Mouse (Mus musculus): Measurements from ENCODE around the gene Efemp2.

Gene Efemp2

GRCm38 (mm10) chr19:5451766-5452165 lies 22.0 kb upstream of the Efemp2 start:
- no peak for DNase-seq (ENCODE audit: low spot score)

GRCm38 (mm10) chr19:5455037-5455436 lies 18.7 kb upstream of the Efemp2 start:
- DNase-seq (ENCODE audit: low spot score), result no peak

GRCm38 (mm10) chr19:5455568-5455967 lies 18.2 kb upstream of the Efemp2 start:
- DNase-seq (ENCODE audit: low spot score), result no peak

GRCm38 (mm10) chr19:5456241-5456921 lies 17.4 kb upstream of the Efemp2 start:
- DNase-seq (ENCODE audit: low spot score), result no peak

GRCm38 (mm10) chr19:5456922-5457745 lies 16.6 kb upstream of the Efemp2 start:
- peak; percentile 95 for DNase-seq (ENCODE audit: low spot score)

GRCm38 (mm10) chr19:5457746-5458442 lies 15.9 kb upstream of the Efemp2 start, which contains the start of gene Ccdc85b:
Gene Ccdc85b, minus strand, starts transcription at chr19:5457894.
- no peak for DNase-seq (ENCODE audit: low spot score)

- no peak for DNase-seq (ENCODE audit: low spot score)
Measured at GRCm38 (mm10) chr19:5459019-5459418, 14.7 kb upstream of the Efemp2 start.

- no peak for DNase-seq (ENCODE audit: low spot score)
Measured at GRCm38 (mm10) chr19:5459896-5460295, 13.9 kb upstream of the Efemp2 start.

- DNase-seq (ENCODE audit: low spot score), result peak; percentile 91
Measured at GRCm38 (mm10) chr19:5460465-5460911, 13.3 kb upstream of the Efemp2 start, which contains the start of gene Fibp. Gene Fibp, plus strand, starts transcription at chr19:5460615.

GRCm38 (mm10) chr19:5461411-5461810 lies 12.3 kb upstream of the Efemp2 start:
- DNase-seq (ENCODE audit: low spot score), result no peak

- no peak for DNase-seq (ENCODE audit: low spot score)
Measured at GRCm38 (mm10) chr19:5463212-5463611, 10.5 kb upstream of the Efemp2 start.

GRCm38 (mm10) chr19:5463791-5464562 lies 9.8 kb upstream of the Efemp2 start:
- peak; percentile 42 for DNase-seq (ENCODE audit: low spot score)

GRCm38 (mm10) chr19:5465037-5465436 lies 8.7 kb upstream of the Efemp2 start:
- DNase-seq (ENCODE audit: low spot score), result no peak

GRCm38 (mm10) chr19:5466916-5467500 lies 6.7 kb upstream of the Efemp2 start:
- no peak for DNase-seq (ENCODE audit: low spot score)

GRCm38 (mm10) chr19:5468374-5468773 lies 5.4 kb upstream of the Efemp2 start, which contains the start of gene Ctsw:
Gene Ctsw, minus strand, starts transcription at chr19:5468507.
- DNase-seq (ENCODE audit: low spot score), result no peak

GRCm38 (mm10) chr19:5471846-5472245 lies 1.9 kb upstream of the Efemp2 start:
- no peak for DNase-seq (ENCODE audit: low spot score)

- DNase-seq (ENCODE audit: low spot score), result no peak
Measured at GRCm38 (mm10) chr19:5472857-5473256, 897 bp upstream of the Efemp2 start.

- DNase-seq (ENCODE audit: low spot score), result peak; percentile 49
Measured at GRCm38 (mm10) chr19:5474281-5475068, 721 bp downstream of the Efemp2 start.

GRCm38 (mm10) chr19:5475069-5475714 lies 1.4 kb downstream of the Efemp2 start:
- DNase-seq (ENCODE audit: low spot score), result no peak

Measured in urinary bladder, postnatal 14 days (tissue).